Mouse (Mus musculus) ES-Bruce4 (cell line): ENCODE data around the gene Ppp5c.

ENCODE experiments used
- CTCF ChIP-seq: IDR thresholded peaks from one replicate; pipeline ENCODE4 v1.8.1; 2011; ENCODE audit warnings: low read depth, low read length
- EP300 ChIP-seq: IDR thresholded peaks from 2 replicates; pipeline ENCODE4 v1.6.1; 2011; ENCODE audit warnings: low read depth, low read length; ENCODE audit not compliant: insufficient read depth
- POLR2A ChIP-seq: IDR thresholded peaks from one replicate; pipeline ENCODE4 v1.8.1; 2011; ENCODE audit warnings: low read length; ENCODE audit not compliant: insufficient read depth

- TF ChIP-seq POLR2A: no peak
- no peak for TF ChIP-seq CTCF
- no peak for TF ChIP-seq EP300
Measured at GRCm38 (mm10) chr7:17050491-17050890, 22.8 kb upstream of the Ppp5c start.
